Comparison of ENCODE assay signal across 18 mouse cellular contexts in the genomic region with DNA sequence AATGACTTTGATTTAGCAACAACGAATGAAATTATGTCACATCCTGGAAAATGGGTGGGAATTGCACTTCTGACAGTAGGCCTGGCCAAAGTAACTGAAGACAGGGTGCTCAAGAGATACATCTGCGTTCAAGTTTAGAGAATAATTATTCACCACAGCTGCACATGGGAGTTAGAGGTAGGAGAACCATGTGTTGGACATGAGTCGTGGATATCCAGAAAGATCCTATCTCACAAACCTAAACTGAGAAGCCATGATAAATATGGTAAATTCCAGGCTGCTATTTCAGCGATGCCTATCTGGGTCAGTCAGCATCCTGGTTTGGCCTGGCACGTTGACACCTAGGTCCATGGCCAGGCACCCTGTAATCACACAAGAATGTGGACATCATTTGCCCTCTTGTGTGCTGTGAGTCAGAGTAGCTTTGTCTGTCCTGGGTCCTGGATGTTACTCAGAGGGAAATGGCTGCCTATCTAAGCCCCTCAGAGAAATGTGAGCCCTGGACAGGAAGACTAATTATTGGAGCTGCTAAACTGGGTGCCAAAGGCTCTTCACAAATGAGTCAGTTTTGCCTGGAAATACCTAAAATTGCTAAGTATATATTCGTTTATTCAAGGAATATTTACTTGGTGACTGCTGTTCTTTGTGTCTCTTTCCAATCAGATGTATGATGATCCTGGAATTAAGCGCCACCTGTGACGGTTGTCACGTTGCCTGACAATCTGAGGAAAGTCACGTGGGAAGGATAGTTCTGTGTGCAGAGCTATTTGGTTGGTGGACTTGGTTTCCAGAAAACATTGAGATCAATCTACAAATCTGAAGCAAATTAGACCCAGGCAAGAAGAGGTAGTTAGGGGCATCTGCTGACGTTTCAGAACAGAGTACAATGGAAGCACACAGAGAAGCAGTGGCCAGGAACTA.
DNase-seq lines count a peak whose midpoint lies in the region; TF ChIP-seq lines count a peak whose summit lies in the region.
"Had no signal": no experiment of that assay in that cellular context is flagged by ENCODE, and none has a peak within 500 bp of the region (broad histone marks: within the 10 kb centered on the region; RNA-seq: fewer than 3 reads in every experiment).

No protein-coding gene starts in this region.

- H3K4me3 ChIP-seq in heart, embryonic 10.5 days: no peak overlapping the region
- no peak overlapping the region for H3K4me3 ChIP-seq in C2C12 (ENCODE audit: insufficient read depth, poor library complexity, severe bottlenecking)
- no peak overlapping the region for H3K4me3 ChIP-seq in embryonic fibroblast, embryonic 13.5 days (ENCODE audit: insufficient read depth, low read length)
- H3K4me3 ChIP-seq: embryonic facial prominence, embryonic 13.5 days; forebrain, embryonic 10.5 days; heart, embryonic 13.5 days; hindbrain, embryonic 13.5 days had no signal

- H3K27ac ChIP-seq in heart, embryonic 10.5 days: no peak overlapping the region
- H3K27ac ChIP-seq in embryonic fibroblast, embryonic 13.5 days (ENCODE audit: insufficient read depth, low read length): peak overlapping the region; percentile 79
- H3K27ac ChIP-seq: embryonic facial prominence, embryonic 13.5 days; forebrain, embryonic 10.5 days; heart, embryonic 13.5 days; hindbrain, embryonic 13.5 days; hindbrain, postnatal 0 days had no signal

- 78% methylated on average over 11 of the region's 11 CpGs for WGBS in heart, embryonic 10.5 days

- no peaks in the 10 kb centered on the region for H3K4me1 ChIP-seq in heart, embryonic 10.5 days
- H3K4me1 ChIP-seq in embryonic fibroblast, embryonic 13.5 days (ENCODE audit: control insufficient read depth, insufficient read depth, low read length): peaks cover 10% of the 10 kb centered on the region
- H3K4me1 ChIP-seq: embryonic facial prominence, embryonic 13.5 days; forebrain, embryonic 10.5 days; hindbrain, embryonic 13.5 days had no signal

- peaks cover 4% of the 10 kb centered on the region; the same call in 1 of the 2 replicates for H3K27me3 ChIP-seq in heart, embryonic 10.5 days (ENCODE audit: insufficient read depth, poor library complexity, severe bottlenecking)
- no peaks in the 10 kb centered on the region for H3K27me3 ChIP-seq in C2C12 (ENCODE audit: control insufficient read depth, insufficient read depth, insufficient read length)
- H3K27me3 ChIP-seq: embryonic facial prominence, embryonic 13.5 days had no signal

- no peaks in the 10 kb centered on the region for H3K9me3 ChIP-seq in heart, embryonic 10.5 days
- H3K9me3 ChIP-seq: embryonic facial prominence, embryonic 13.5 days; forebrain, embryonic 10.5 days; heart, embryonic 13.5 days had no signal

- H3K36me3 ChIP-seq in heart, embryonic 10.5 days: no peaks in the 10 kb centered on the region
- H3K36me3 ChIP-seq in C2C12 (ENCODE audit: control insufficient read depth, insufficient read depth): no peaks in the 10 kb centered on the region
- H3K36me3 ChIP-seq: embryonic facial prominence, embryonic 13.5 days; forebrain, embryonic 10.5 days; heart, embryonic 13.5 days; hindbrain, embryonic 13.5 days had no signal

- no peaks in the 10 kb centered on the region for H3K79me3 ChIP-seq in C2C12 (ENCODE audit: low read depth)

- no peak overlapping the region for H3ac ChIP-seq in C2C12 (ENCODE audit: control insufficient read depth, insufficient read length, low read depth)

- DNase-seq in heart, embryonic 10.5 days (ENCODE audit: low spot score): peak; percentile 59
- DNase-seq in heart, postnatal 4 days: no peak
- DNase-seq in left cerebral cortex, adult 18-20 months (ENCODE audit: low spot score in 2 of 2): no peak
- no peak for DNase-seq in frontal cortex, postnatal 14 days (ENCODE audit: low spot score in 2 of 2)
- DNase-seq: adrenal gland, postnatal 10 days; B cell, adult 2 months; cerebellum, adult 11-12 months; cerebellum, adult 9-11 months; cerebellum, postnatal 36 days; gastrocnemius, postnatal 14 days; kidney, adult 11 months had no signal

- TF ChIP-seq POLR2A in embryonic fibroblast, embryonic 13.5 days (IDR thresholded peaks at IDR 0.05; ENCODE audit: low read depth, low read length): no peak

- no peak for TF ChIP-seq CTCF in C2C12 (IDR thresholded peaks at IDR 0.05; ENCODE audit: control insufficient read depth, insufficient read depth, insufficient read length)
- no peak for TF ChIP-seq CTCF in embryonic fibroblast, embryonic 13.5 days (IDR thresholded peaks at IDR 0.05; ENCODE audit: borderline replicate concordance, insufficient read depth, low read length)

- no peaks in the 10 kb centered on the region for H3K79me2 ChIP-seq in C2C12 (ENCODE audit: control insufficient read depth, insufficient read depth)

TF ChIP-seq in C2C12, 6 proteins besides CTCF, POLR2A, EP300 and RAD21:
- no peak for TF ChIP-seq MYOG (IDR thresholded peaks at IDR 0.05; ENCODE audit: control insufficient read depth, extremely low read depth, insufficient read length)
- TF ChIP-seq USF1 (IDR thresholded peaks at IDR 0.05; ENCODE audit: low read depth): peak; percentile 93
- peak; percentile 90 for TF ChIP-seq MYOD1 (IDR thresholded peaks at IDR 0.05; ENCODE audit: control insufficient read depth, insufficient read length, low read depth)
- TF ChIP-seq MAX (IDR thresholded peaks at IDR 0.05): peak; percentile 96
- TF ChIP-seq CEBPB (IDR thresholded peaks at IDR 0.05; ENCODE audit: low read depth): peak; percentile 75
- TF ChIP-seq FOSL1 (IDR thresholded peaks at IDR 0.05; ENCODE audit: insufficient read depth, low read length, poor library complexity, severe bottlenecking): peak; percentile 74
